21 mouse cellular contexts compared by ENCODE assay signal in genomic region chr11:114110851-114111250, GRCm38 (mm10). TPM values are rescaled to one million over a fixed set of nuclear protein-coding genes. Genes with fewer than 3 reads are reported as not detected.
"Had no signal": no experiment of that assay in that cellular context is flagged by ENCODE, and none has a peak within 500 bp of the region (broad histone marks: within the 10 kb centered on the region; RNA-seq: fewer than 3 reads in every experiment).

No protein-coding gene starts in this region.

- H3K27me3 ChIP-seq: liver, embryonic 13.5 days; liver, embryonic 15.5 days; lung, embryonic 15.5 days; megakaryocyte, embryonic 14.5 days; neural tube, embryonic 12.5 days had no signal

- ATAC-seq: liver, postnatal 0 days; lung, postnatal 0 days had no signal

- H3K4me1 ChIP-seq: liver, embryonic 13.5 days; liver, embryonic 15.5 days; lung, embryonic 15.5 days; megakaryocyte, embryonic 14.5 days; neural tube, embryonic 12.5 days had no signal

- H3K4me2 ChIP-seq: liver, embryonic 13.5 days; liver, embryonic 15.5 days; lung, embryonic 15.5 days; midbrain, embryonic 12.5 days; neural tube, embryonic 12.5 days had no signal

- DNase-seq: liver, embryonic 13.5 days; liver, postnatal 0 days; lung, adult 2 months; lung, postnatal 14 days; lung, postnatal 36 days; right cerebral cortex, adult 18-20 months; right cerebral cortex, postnatal 25 days; right cerebral cortex, postnatal 4 days; spleen, adult 18-20 months; thymus, adult 18-20 months; thymus, postnatal 14 days; thymus, postnatal 36 days had no signal

- H3K9ac ChIP-seq: liver, embryonic 13.5 days; liver, embryonic 15.5 days; liver, postnatal 0 days; lung, embryonic 15.5 days; midbrain, embryonic 12.5 days; neural tube, embryonic 12.5 days had no signal

- H3K4me3 ChIP-seq: liver, embryonic 13.5 days; liver, embryonic 15.5 days; lung, embryonic 15.5 days; megakaryocyte, embryonic 14.5 days; midbrain, embryonic 12.5 days; neural tube, embryonic 12.5 days had no signal

- H3K36me3 ChIP-seq: liver, embryonic 13.5 days; liver, embryonic 15.5 days; lung, embryonic 15.5 days; midbrain, embryonic 12.5 days; neural tube, embryonic 12.5 days had no signal

- H3K27ac ChIP-seq: liver, embryonic 13.5 days; liver, embryonic 15.5 days; lung, embryonic 15.5 days; macrophage; midbrain, embryonic 12.5 days; neural tube, embryonic 12.5 days had no signal

- H3K9me3 ChIP-seq: liver, embryonic 13.5 days; liver, embryonic 15.5 days; lung, embryonic 15.5 days; midbrain, embryonic 12.5 days; neural tube, embryonic 12.5 days had no signal

RNA-seq across cellular contexts. Expression of gene Sdk2, which starts 44.0 kb away (rescaled TPM):
- total RNA-seq: megakaryocyte progenitor cell, adult 5-6 weeks; neutrophil, adult 5-6 weeks had no signal
